Mouse (Mus musculus) skeletal muscle tissue, adult 2 months (tissue): ENCODE results near the gene Gm2004.
"Not testable (repeated sequence)": the region's sequence is repeated elsewhere in the genome, so short reads cannot be mapped to it uniquely, and the experiment has no call there.

Experiments
- DNase-seq: peaks from one replicate; pipeline ENCODE4 v3.0.0-alpha.2; 2012; ENCODE audit warnings: low read depth, low spot score

Gm2004 gene

DNA sequence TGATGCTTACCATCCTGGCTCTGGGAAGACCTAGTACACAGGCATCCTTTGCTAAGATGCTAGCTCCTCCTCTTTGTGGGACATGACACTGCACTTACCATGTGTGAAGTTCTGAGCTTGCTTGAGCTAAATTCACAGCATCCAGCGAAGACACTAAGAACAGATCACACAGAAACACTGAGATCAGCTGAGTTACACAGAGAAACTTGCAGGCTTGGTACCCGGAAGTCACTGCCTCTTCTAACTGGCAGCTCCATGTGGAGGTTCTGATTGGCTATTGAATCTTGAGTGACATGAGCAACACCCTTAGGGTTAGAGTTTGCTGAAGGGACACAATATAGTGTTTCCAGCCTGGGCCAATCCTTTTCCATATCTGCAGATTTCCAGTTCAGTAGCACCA is at the start of gene Gm2004:
Gene Gm2004 (minus strand): TSS at position 101 of the 400 bp plus-strand sequence.
- not testable (repeated sequence) for DNase-seq
